Mouse (Mus musculus): ENCODE data around the gene Cd33. TPM values are rescaled to one million over a fixed set of nuclear protein-coding genes. Genes with fewer than 3 reads are reported as not detected.
A peak's percentile ranks its signal among the peaks of the same experiment; 100 is the strongest.

Cd33 gene
- polyA plus RNA-seq, 1 experiment from 2014 or later, result 1.2 TPM

- no peaks in the 10 kb centered on the region for H3K4me1 ChIP-seq (ENCODE audit: control insufficient read depth, insufficient read depth, low read length)
- H3K4me2 ChIP-seq (ENCODE audit: low read length), result no peak overlapping the region
- no peaks in the 10 kb centered on the region for H3K9me3 ChIP-seq (replicated peaks; ENCODE audit: control insufficient read depth, low read length)
- ATAC-seq (no peak), DNase-seq (ENCODE audit: low spot score) (no peak)
- no peaks in the 10 kb centered on the region for H3K36me3 ChIP-seq (ENCODE audit: control insufficient read depth, insufficient read depth, low read length)
- no peaks in the 10 kb centered on the region for H3K27me3 ChIP-seq (replicated peaks; ENCODE audit: control insufficient read depth, insufficient read depth, low read length)
- H3K9ac ChIP-seq (ENCODE audit: low read length), result no peak overlapping the region
- no peak overlapping the region for H3K4me3 ChIP-seq (ENCODE audit: low read depth, low read length)
- 93% methylated on average over 1 of the region's 1 CpGs for WGBS
- H3K27ac ChIP-seq (ENCODE audit: low read depth, low read length), result no peak overlapping the region
Observed at GRCm38 (mm10) chr7:43556901-43557300, 12.7 kb upstream of the Cd33 start.

GRCm38 (mm10) chr7:43555351-43555750 is 11.1 kb upstream of the Cd33 start:
- Histone ChIP-seq H3K36me3 (ENCODE audit: control insufficient read depth, insufficient read depth, low read length) (no peaks in the 10 kb centered on the region), H3K4me3 (ENCODE audit: low read depth, low read length) (no peak overlapping the region), H3K4me1 (ENCODE audit: control insufficient read depth, insufficient read depth, low read length) (no peaks in the 10 kb centered on the region), H3K27ac (ENCODE audit: low read depth, low read length) (no peak overlapping the region), H3K9me3 (replicated peaks; ENCODE audit: control insufficient read depth, low read length) (no peaks in the 10 kb centered on the region), H3K4me2 (ENCODE audit: low read length) (no peak overlapping the region), H3K27me3 (replicated peaks; ENCODE audit: control insufficient read depth, insufficient read depth, low read length) (no peaks in the 10 kb centered on the region), H3K9ac (ENCODE audit: low read length) (no peak overlapping the region)
- ATAC-seq (no peak), DNase-seq (ENCODE audit: low spot score) (no peak)
- 92% methylated on average over 5 of the region's 5 CpGs for WGBS

GRCm38 (mm10) chr7:43554550-43554949 is 10.3 kb upstream of the Cd33 start:
- Histone ChIP-seq H3K4me3 (ENCODE audit: low read depth, low read length) (no peak overlapping the region), H3K9ac (ENCODE audit: low read length) (no peak overlapping the region), H3K27ac (ENCODE audit: low read depth, low read length) (no peak overlapping the region), H3K27me3 (replicated peaks; ENCODE audit: control insufficient read depth, insufficient read depth, low read length) (no peaks in the 10 kb centered on the region), H3K36me3 (ENCODE audit: control insufficient read depth, insufficient read depth, low read length) (no peaks in the 10 kb centered on the region), H3K4me2 (ENCODE audit: low read length) (no peak overlapping the region), H3K9me3 (replicated peaks; ENCODE audit: control insufficient read depth, low read length) (no peaks in the 10 kb centered on the region), H3K4me1 (ENCODE audit: control insufficient read depth, insufficient read depth, low read length) (no peaks in the 10 kb centered on the region)
- ATAC-seq (no peak), DNase-seq (ENCODE audit: low spot score) (no peak)
- WGBS, result 79% methylated on average over 3 of the region's 3 CpGs

- no peaks in the 10 kb centered on the region for H3K4me1 ChIP-seq (ENCODE audit: control insufficient read depth, insufficient read depth, low read length)
- no peak overlapping the region for H3K9ac ChIP-seq (ENCODE audit: low read length)
- H3K9me3 ChIP-seq (replicated peaks; ENCODE audit: control insufficient read depth, low read length), result no peaks in the 10 kb centered on the region
- H3K4me3 ChIP-seq (ENCODE audit: low read depth, low read length), result no peak overlapping the region
- H3K4me2 ChIP-seq (ENCODE audit: low read length), result no peak overlapping the region
- no peaks in the 10 kb centered on the region for H3K27me3 ChIP-seq (replicated peaks; ENCODE audit: control insufficient read depth, insufficient read depth, low read length)
- ATAC-seq (no peak), DNase-seq (ENCODE audit: low spot score) (no peak)
- H3K36me3 ChIP-seq (ENCODE audit: control insufficient read depth, insufficient read depth, low read length), result no peaks in the 10 kb centered on the region
- H3K27ac ChIP-seq (ENCODE audit: low read depth, low read length), result no peak overlapping the region
- 91% methylated on average over 4 of the region's 4 CpGs for WGBS
Observed at GRCm38 (mm10) chr7:43553153-43553552, 8.9 kb upstream of the Cd33 start.

- DNase-seq (ENCODE audit: low spot score) (no peak), ATAC-seq (no peak)
- H3K9me3 ChIP-seq (replicated peaks; ENCODE audit: control insufficient read depth, low read length), result no peaks in the 10 kb centered on the region
- no peak overlapping the region for H3K27ac ChIP-seq (ENCODE audit: low read depth, low read length)
- H3K36me3 ChIP-seq (ENCODE audit: control insufficient read depth, insufficient read depth, low read length), result no peaks in the 10 kb centered on the region
- no peak overlapping the region for H3K4me3 ChIP-seq (ENCODE audit: low read depth, low read length)
- WGBS, result 83% methylated on average over 4 of the region's 4 CpGs
- no peak overlapping the region for H3K9ac ChIP-seq (ENCODE audit: low read length)
- H3K4me2 ChIP-seq (ENCODE audit: low read length), result no peak overlapping the region
- no peaks in the 10 kb centered on the region for H3K4me1 ChIP-seq (ENCODE audit: control insufficient read depth, insufficient read depth, low read length)
- H3K27me3 ChIP-seq (replicated peaks; ENCODE audit: control insufficient read depth, insufficient read depth, low read length), result no peaks in the 10 kb centered on the region
Observed at GRCm38 (mm10) chr7:43548206-43548605, 4.0 kb upstream of the Cd33 start.

- peak; percentile 24 for DNase-seq (ENCODE audit: low spot score)
- Histone ChIP-seq H3K36me3 (ENCODE audit: control insufficient read depth, insufficient read depth, low read length) (no peaks in the 10 kb centered on the region), H3K9ac (ENCODE audit: low read length) (no peak overlapping the region), H3K4me3 (ENCODE audit: low read depth, low read length) (no peak overlapping the region), H3K9me3 (replicated peaks; ENCODE audit: control insufficient read depth, low read length) (no peaks in the 10 kb centered on the region), H3K27me3 (replicated peaks; ENCODE audit: control insufficient read depth, insufficient read depth, low read length) (no peaks in the 10 kb centered on the region), H3K4me1 (ENCODE audit: control insufficient read depth, insufficient read depth, low read length) (no peaks in the 10 kb centered on the region), H3K27ac (ENCODE audit: low read depth, low read length) (no peak overlapping the region), H3K4me2 (ENCODE audit: low read length) (no peak overlapping the region)
- ATAC-seq, result no peak
- WGBS, result 45% methylated on average over 5 of the region's 5 CpGs
Observed at GRCm38 (mm10) chr7:43547666-43548065, 3.4 kb upstream of the Cd33 start.

- Histone ChIP-seq H3K27ac (ENCODE audit: low read depth, low read length) (no peak overlapping the region), H3K9ac (ENCODE audit: low read length) (no peak overlapping the region), H3K36me3 (ENCODE audit: control insufficient read depth, insufficient read depth, low read length) (no peaks in the 10 kb centered on the region), H3K4me2 (ENCODE audit: low read length) (no peak overlapping the region), H3K4me1 (ENCODE audit: control insufficient read depth, insufficient read depth, low read length) (no peaks in the 10 kb centered on the region), H3K27me3 (replicated peaks; ENCODE audit: control insufficient read depth, insufficient read depth, low read length) (no peaks in the 10 kb centered on the region), H3K9me3 (replicated peaks; ENCODE audit: control insufficient read depth, low read length) (no peaks in the 10 kb centered on the region), H3K4me3 (ENCODE audit: low read depth, low read length) (no peak overlapping the region)
- no peak for DNase-seq (ENCODE audit: low spot score)
- 79% methylated on average over 7 of the region's 7 CpGs for WGBS
- no peak for ATAC-seq
Observed at GRCm38 (mm10) chr7:43545656-43546545, 1.7 kb upstream of the Cd33 start.

GRCm38 (mm10) chr7:43538524-43538923 is 5.7 kb downstream of the Cd33 start:
- Histone ChIP-seq H3K36me3 (ENCODE audit: control insufficient read depth, insufficient read depth, low read length) (no peaks in the 10 kb centered on the region), H3K27ac (ENCODE audit: low read depth, low read length) (no peak overlapping the region), H3K9ac (ENCODE audit: low read length) (no peak overlapping the region), H3K27me3 (replicated peaks; ENCODE audit: control insufficient read depth, insufficient read depth, low read length) (no peaks in the 10 kb centered on the region), H3K9me3 (replicated peaks; ENCODE audit: control insufficient read depth, low read length) (no peaks in the 10 kb centered on the region), H3K4me2 (ENCODE audit: low read length) (no peak overlapping the region), H3K4me3 (ENCODE audit: low read depth, low read length) (no peak overlapping the region), H3K4me1 (ENCODE audit: control insufficient read depth, insufficient read depth, low read length) (no peaks in the 10 kb centered on the region)
- WGBS, result 72% methylated on average over 4 of the region's 4 CpGs
- DNase-seq (ENCODE audit: low spot score) (no peak), ATAC-seq (no peak)

- no peaks in the 10 kb centered on the region for H3K4me1 ChIP-seq (ENCODE audit: control insufficient read depth, insufficient read depth, low read length)
- H3K4me2 ChIP-seq (ENCODE audit: low read length), result no peak overlapping the region
- no peak overlapping the region for H3K4me3 ChIP-seq (ENCODE audit: low read depth, low read length)
- DNase-seq (ENCODE audit: low spot score), result no peak
- ATAC-seq, result no peak
- no peaks in the 10 kb centered on the region for H3K27me3 ChIP-seq (replicated peaks; ENCODE audit: control insufficient read depth, insufficient read depth, low read length)
- no peaks in the 10 kb centered on the region for H3K36me3 ChIP-seq (ENCODE audit: control insufficient read depth, insufficient read depth, low read length)
- H3K9ac ChIP-seq (ENCODE audit: low read length), result no peak overlapping the region
- H3K9me3 ChIP-seq (replicated peaks; ENCODE audit: control insufficient read depth, low read length), result no peaks in the 10 kb centered on the region
- WGBS, result 89% methylated on average over 9 of the region's 9 CpGs
- no peak overlapping the region for H3K27ac ChIP-seq (ENCODE audit: low read depth, low read length)
Observed at GRCm38 (mm10) chr7:43532936-43533505, 11.2 kb downstream of the Cd33 start.

Measured in forebrain, embryonic 14.5 days (tissue).